Mouse (Mus musculus) heart, postnatal 0 days (tissue): ENCODE data around the gene Tspan15. TPM values are rescaled to one million over a fixed set of nuclear protein-coding genes. Genes with fewer than 3 reads are reported as not detected.

Experiments used
- ATAC-seq: fragments of 200-750 bp; cut with Nextera tagmentation; 2 replicates; pipeline ENCODE4 v1.8.0; 2017; ENCODE audit warnings: low read depth, moderate number of reproducible peaks, moderate library complexity; ENCODE audit not compliant: insufficient read depth
- DNase-seq: peaks from one replicate; pipeline ENCODE4 v3.0.0-alpha.2; 2016; ENCODE audit warnings: low spot score
- H3K27ac ChIP-seq: fragments of 300-500 bp; sonication (generic); 2 replicates; pipeline ENCODE4 v1.5.1; 2014; ENCODE audit warnings: low read depth, mild to moderate bottlenecking
- H3K27me3 ChIP-seq: fragments of 300-500 bp; sonication (generic); 2 replicates; pipeline ENCODE4 v1.6.1; 2014; ENCODE audit warnings: low read length, mixed read lengths; ENCODE audit not compliant: control insufficient read depth, insufficient read depth
- H3K36me3 ChIP-seq: fragments of 300-500 bp; sonication (generic); replicated peaks from 2 replicates; pipeline ENCODE4 v1.6.1; 2014; ENCODE audit warnings: low read length, mixed read lengths; ENCODE audit not compliant: control insufficient read depth, insufficient read depth
- H3K4me1 ChIP-seq: fragments of 300-500 bp; sonication (generic); 2 replicates; pipeline ENCODE4 v1.6.1; 2014; ENCODE audit warnings: antibody characterized with exemption; ENCODE audit not compliant: control insufficient read depth, insufficient read depth
- H3K4me2 ChIP-seq: fragments of 300-500 bp; sonication (generic); 2 replicates; pipeline ENCODE4 v1.6.1; 2014; ENCODE audit warnings: low read depth, mild to moderate bottlenecking, low read length, moderate library complexity
- H3K4me3 ChIP-seq: fragments of 300-500 bp; sonication (generic); 2 replicates; pipeline ENCODE4 v1.5.1; 2014; ENCODE audit warnings: low read depth, low read length
- H3K9ac ChIP-seq: fragments of 300-500 bp; sonication (generic); replicated peaks from 2 replicates; pipeline ENCODE4 v1.6.1; 2014; ENCODE audit warnings: low read depth, low read length, mixed read lengths
- H3K9me3 ChIP-seq: fragments of 300-500 bp; sonication (generic); replicated peaks from 2 replicates; pipeline ENCODE4 v1.6.1; 2016; ENCODE audit warnings: low read length; ENCODE audit not compliant: control insufficient read depth
- CTCF ChIP-seq: IDR thresholded peaks from 2 replicates; pipeline ENCODE4 v1.5.1; 2016; ENCODE audit warnings: antibody characterized with exemption, control low read depth, low read depth
- EP300 ChIP-seq: IDR thresholded peaks from 2 replicates; pipeline ENCODE4 v1.6.1; 2016; ENCODE audit warnings: antibody characterized with exemption, low read depth
- WGBS: fragments of 180-500 bp; shearing (Covaris S2); extraction: QIAGEN DNeasy Blood & Tissue Kit; methylation state at CpG from one replicate; pipeline ENCODE4 v1.1.7; 2014; 5-methylcytosine and 5-hydroxymethylcytosine counted together
- polyA plus RNA-seq: library from polyadenylated mRNA; unstranded; fragments of >200 nt; fragmentation: Nextera tagmentation; extraction: Ambion mirVana; gene quantifications from 2 replicates; pipeline ENCODE4 v1.2.1, GENCODE M21; 2015
- total RNA-seq: library from RNA; depleted of rRNA; stranded (reverse); fragments of >200 nt; gene quantifications from 2 replicates; pipeline ENCODE4 v1.2.3, GENCODE M21; 2014; ENCODE audit warnings: low replicate concordance; rRNA removed

Gene Tspan15
- total RNA-seq = 9.7 and 26.0 TPM in 2 replicates
- 6.7 and 7.0 TPM in 2 replicates for polyA plus RNA-seq

DNA sequence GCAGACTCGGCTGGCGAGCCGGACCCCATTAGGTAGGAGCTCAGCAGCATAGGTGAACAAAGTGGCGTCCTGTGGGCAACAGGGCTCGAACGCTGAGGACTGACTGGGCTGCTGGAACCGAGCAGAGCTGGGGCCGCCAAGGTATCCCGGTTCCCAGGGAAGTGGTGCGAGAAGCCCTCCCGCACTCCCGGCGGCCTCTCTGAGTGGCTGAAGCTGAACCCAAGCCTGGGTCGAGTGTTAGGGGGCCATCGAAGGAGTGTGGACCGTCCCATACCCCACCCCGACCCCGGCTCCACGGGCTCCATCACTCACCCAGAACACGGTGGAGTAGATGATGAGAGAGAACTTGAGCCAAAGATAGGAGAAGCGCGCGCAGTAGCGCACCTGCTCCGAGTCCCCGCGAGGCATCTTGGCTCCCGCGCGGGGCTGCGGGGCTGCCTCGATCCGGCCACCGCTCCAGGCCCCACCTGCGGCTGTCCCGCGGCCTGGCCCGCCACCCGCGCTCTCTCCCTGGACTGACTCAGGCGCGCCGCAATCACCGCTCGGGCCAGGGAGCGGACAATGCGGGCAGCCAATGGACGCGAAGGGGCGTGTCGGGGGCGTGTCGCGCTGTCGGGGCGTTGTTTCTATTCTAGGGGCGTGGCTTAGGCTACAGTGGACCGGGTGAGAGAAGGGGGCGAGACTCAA is at the start of gene Tspan15:
Gene Tspan15 (minus strand): TSS at position 544 of the 687 bp plus-strand sequence.
- peak; percentile 98 for ATAC-seq
- WGBS = under 1% methylated on average over 59 of the region's 59 CpGs
- no peak within 1 kb of the TSS for H3K27ac ChIP-seq

DNA sequence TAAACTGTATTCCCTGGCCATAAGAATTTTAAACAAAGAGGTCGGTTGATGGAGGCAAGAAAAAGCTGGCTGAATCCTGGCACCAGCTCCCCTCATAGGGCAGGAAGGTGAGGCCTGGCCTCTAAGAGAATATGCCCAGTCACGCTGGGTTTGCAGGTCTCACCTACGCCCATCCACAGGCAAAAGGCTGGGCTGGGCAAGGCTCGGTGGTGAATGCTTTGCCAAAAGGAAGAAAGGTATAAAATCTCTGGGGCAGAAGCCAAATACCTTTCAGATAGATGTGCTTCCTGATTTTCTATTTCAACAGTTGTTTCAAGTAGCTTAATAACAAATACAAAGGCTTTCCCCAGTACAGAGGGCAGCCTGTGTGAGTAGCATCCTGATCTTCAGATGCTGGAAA is 48.6 kb upstream of the Tspan15 start:
- Histone ChIP-seq H3K4me2 (no peak overlapping the region), H3K4me3 (no peak overlapping the region), H3K36me3 (peaks cover 84% of the 10 kb centered on the region), H3K9ac (no peak overlapping the region), H3K9me3 (no peaks in the 10 kb centered on the region), H3K27ac (no peak overlapping the region), H3K4me1 (no peaks in the 10 kb centered on the region), H3K27me3 (no peaks in the 10 kb centered on the region)
- TF ChIP-seq CTCF (no peak), EP300 (no peak)
- no peak for ATAC-seq
- DNase-seq = no peak
- WGBS = 84% methylated on average over 4 of the region's 4 CpGs

More for the DNA sequence above, at the start of gene Tspan15:
- Histone ChIP-seq H3K27me3 (peaks cover 17% of the 10 kb centered on the region), H3K4me2 (peak within 1 kb of the TSS; percentile 80), H3K4me3 (peak within 1 kb of the TSS; percentile 56), H3K9me3 (no peaks in the 10 kb centered on the region), H3K36me3 (no peaks in the 10 kb centered on the region), H3K9ac (peak within 1 kb of the TSS; percentile 44), H3K4me1 (peaks cover 6% of the 10 kb centered on the region; the same call in 1 of the 2 replicates)
- DNase-seq = peak; percentile 75
- no peak for TF ChIP-seq EP300
- no peak for TF ChIP-seq CTCF

DNA sequence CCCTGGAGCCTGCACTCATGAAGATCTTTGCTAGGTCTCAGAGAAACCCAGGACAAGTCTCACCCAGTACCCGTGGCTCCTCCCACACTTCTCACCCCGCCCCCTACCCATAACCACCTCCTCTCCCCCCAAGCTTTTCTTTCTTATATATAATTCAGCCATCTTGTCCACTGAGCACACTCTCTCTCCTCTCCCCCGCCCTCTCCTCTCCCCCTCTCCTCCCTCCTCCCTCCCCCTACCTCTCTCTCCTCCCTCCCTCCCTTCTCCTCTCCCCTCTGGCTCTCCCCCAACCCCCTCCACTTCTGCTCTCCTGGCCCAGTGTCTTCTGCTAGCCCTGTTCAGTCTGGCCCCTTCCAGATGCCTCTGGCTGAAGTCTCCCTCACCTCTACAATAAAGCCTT is 48.0 kb upstream of the Tspan15 start:
- DNase-seq (no peak), ATAC-seq (no peak)
- Histone ChIP-seq H3K27me3 (no peaks in the 10 kb centered on the region), H3K9me3 (no peaks in the 10 kb centered on the region), H3K4me3 (no peak overlapping the region), H3K27ac (no peak overlapping the region), H3K36me3 (peaks cover 85% of the 10 kb centered on the region), H3K4me2 (no peak overlapping the region), H3K9ac (no peak overlapping the region), H3K4me1 (no peaks in the 10 kb centered on the region)
- TF ChIP-seq EP300 = no peak
- TF ChIP-seq CTCF = no peak
- WGBS = 67% methylated on average over 3 of the region's 3 CpGs

GRCm38 (mm10) chr10:62277499-62278293 is 46.6 kb upstream of the Tspan15 start:
- no peak for DNase-seq
- Histone ChIP-seq H3K4me1 (no peaks in the 10 kb centered on the region), H3K36me3 (peaks cover 85% of the 10 kb centered on the region), H3K4me3 (no peak overlapping the region), H3K4me2 (no peak overlapping the region), H3K9me3 (no peaks in the 10 kb centered on the region), H3K27ac (no peak overlapping the region), H3K9ac (no peak overlapping the region), H3K27me3 (no peaks in the 10 kb centered on the region)
- TF ChIP-seq CTCF (no peak), EP300 (no peak)
- WGBS = 95% methylated on average over 18 of the region's 19 CpGs
- no peak for ATAC-seq

- Histone ChIP-seq H3K4me1 (no peaks in the 10 kb centered on the region), H3K27me3 (no peaks in the 10 kb centered on the region), H3K9ac (no peak overlapping the region), H3K36me3 (peaks cover 83% of the 10 kb centered on the region), H3K9me3 (no peaks in the 10 kb centered on the region), H3K27ac (no peak overlapping the region), H3K4me3 (no peak overlapping the region), H3K4me2 (no peak overlapping the region)
- WGBS = 20% methylated on average over 4 of the region's 4 CpGs
- peak; percentile 71 for DNase-seq
- ATAC-seq = no peak; the same call in 1 of the 2 replicates
- TF ChIP-seq CTCF (peak; percentile 87), EP300 (no peak)
These were observed 44.2 kb upstream of the Tspan15 start for GRCm38 (mm10) chr10:62275235-62275634.
